Mouse (Mus musculus): ENCODE results near the gene Fmnl2. TPM values are rescaled to one million over a fixed set of nuclear protein-coding genes. Genes with fewer than 3 reads are reported as not detected.
A peak's percentile ranks its signal among the peaks of the same experiment; 100 is the strongest.

Gene Fmnl2
- polyA plus RNA-seq, 1 experiment = 2.3 TPM

DNA sequence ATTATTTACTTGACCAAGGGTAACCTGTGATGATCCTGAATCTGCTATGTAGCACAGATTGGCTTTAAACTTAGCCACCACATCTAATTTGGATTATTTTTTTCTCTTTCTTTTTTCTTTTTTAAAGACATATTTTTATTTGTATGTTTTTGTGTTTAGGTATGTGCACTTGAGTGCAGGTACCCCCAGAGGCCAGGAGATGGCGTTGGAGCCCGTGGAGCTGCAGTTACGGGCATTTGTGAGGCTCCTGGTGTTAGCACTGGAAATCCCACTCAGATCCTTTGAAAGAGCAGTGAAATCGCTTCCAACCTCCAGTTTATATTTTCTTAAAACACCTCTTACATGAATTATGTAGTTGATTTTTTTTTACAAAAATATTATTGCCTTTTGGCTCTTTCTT, 91.9 kb downstream of the Fmnl2 start:
- no peak for DNase-seq (ENCODE audit: low read depth in 1 of 2, low spot score in 2 of 2)
- Histone ChIP-seq H3K27me3 (ENCODE audit: control insufficient read depth, insufficient read depth, low read length) (no peaks in the 10 kb centered on the region), H3K27ac (ENCODE audit: insufficient read depth, low read length) (no peak overlapping the region), H3K36me3 (ENCODE audit: control insufficient read depth, insufficient read depth, low read length) (no peaks in the 10 kb centered on the region), H3K4me1 (ENCODE audit: control insufficient read depth, insufficient read depth, insufficient read length) (no peaks in the 10 kb centered on the region; the same call in 1 of the 2 replicates), H3K4me3 (ENCODE audit: extremely low read depth, insufficient read depth, insufficient read length) (no peak overlapping the region)
- WGBS = 90% methylated on average over 4 of the region's 4 CpGs
- TF ChIP-seq CTCF (IDR thresholded peaks at IDR 0.05; ENCODE audit: extremely low read depth, insufficient read depth, insufficient read length, insufficient replicate concordance) = no peak
- no peak for TF ChIP-seq POLR2A (IDR thresholded peaks at IDR 0.05; ENCODE audit: low read depth, low read length)

DNA sequence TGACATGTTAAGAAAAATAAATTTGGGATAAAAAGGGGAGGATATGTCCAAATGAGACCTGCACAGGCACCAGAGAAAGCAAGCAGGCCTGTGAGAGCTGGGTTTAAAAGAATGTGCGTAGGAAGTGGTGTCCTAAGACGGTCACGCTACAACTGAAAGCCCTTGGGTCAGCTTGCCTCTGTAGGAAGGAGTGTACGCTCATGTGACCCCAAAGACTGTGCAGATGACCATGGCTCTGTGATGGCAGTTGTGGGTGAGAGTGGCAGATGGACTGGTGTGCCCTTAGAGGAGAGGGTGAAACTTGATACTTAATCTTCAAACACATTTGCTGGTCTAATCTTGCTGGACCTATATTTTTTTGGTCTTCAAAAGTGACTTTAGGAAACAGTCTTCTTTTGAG, 92.6 kb downstream of the Fmnl2 start:
- Histone ChIP-seq H3K27me3 (ENCODE audit: control insufficient read depth, insufficient read depth, low read length) (no peaks in the 10 kb centered on the region), H3K4me1 (ENCODE audit: control insufficient read depth, insufficient read depth, insufficient read length) (no peaks in the 10 kb centered on the region; the same call in 1 of the 2 replicates), H3K4me3 (ENCODE audit: extremely low read depth, insufficient read depth, insufficient read length) (no peak overlapping the region), H3K36me3 (ENCODE audit: control insufficient read depth, insufficient read depth, low read length) (no peaks in the 10 kb centered on the region), H3K27ac (ENCODE audit: insufficient read depth, low read length) (no peak overlapping the region)
- WGBS = 94% methylated on average over 4 of the region's 4 CpGs
- no peak for DNase-seq (ENCODE audit: low read depth in 1 of 2, low spot score in 2 of 2)
- no peak for TF ChIP-seq CTCF (IDR thresholded peaks at IDR 0.05; ENCODE audit: extremely low read depth, insufficient read depth, insufficient read length, insufficient replicate concordance)
- no peak for TF ChIP-seq POLR2A (IDR thresholded peaks at IDR 0.05; ENCODE audit: low read depth, low read length)

DNA sequence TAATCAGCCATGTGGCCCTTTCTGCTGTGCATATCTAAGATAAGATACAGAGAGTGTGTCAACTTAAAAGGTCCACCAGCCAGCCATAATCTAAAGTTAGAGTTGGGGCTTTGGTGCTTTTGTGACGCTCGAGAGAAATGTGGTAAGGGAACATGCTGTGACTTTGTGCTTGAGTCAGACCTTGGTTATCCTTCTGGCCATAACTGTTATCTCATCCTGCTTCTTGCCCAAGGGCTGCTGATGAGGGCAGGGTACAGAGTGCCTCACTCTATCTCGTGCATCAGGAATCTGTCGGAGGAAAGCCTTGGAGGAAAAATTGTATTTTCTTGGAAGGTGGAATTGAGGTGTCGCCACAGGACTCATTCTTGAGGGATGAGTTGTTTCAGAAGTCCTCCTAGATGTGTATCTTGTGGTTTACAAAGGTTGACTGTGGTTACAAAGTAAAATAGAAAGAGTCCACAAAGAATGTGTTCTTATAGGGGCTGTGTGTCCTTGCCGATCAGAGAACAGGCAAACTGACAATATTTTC, 94.6 kb downstream of the Fmnl2 start:
- DNase-seq (ENCODE audit: low read depth in 1 of 2, low spot score in 2 of 2) = no peak
- no peak overlapping the region for H3K27ac ChIP-seq (ENCODE audit: insufficient read depth, low read length)
- peaks cover 3% of the 10 kb centered on the region; the same call in 1 of the 2 replicates for H3K4me1 ChIP-seq (ENCODE audit: control insufficient read depth, insufficient read depth, insufficient read length)
- 66% methylated on average over 6 of the region's 6 CpGs for WGBS
- no peaks in the 10 kb centered on the region for H3K36me3 ChIP-seq (ENCODE audit: control insufficient read depth, insufficient read depth, low read length)
- H3K4me3 ChIP-seq (ENCODE audit: extremely low read depth, insufficient read depth, insufficient read length) = no peak overlapping the region
- H3K27me3 ChIP-seq (ENCODE audit: control insufficient read depth, insufficient read depth, low read length) = no peaks in the 10 kb centered on the region
- TF ChIP-seq POLR2A (IDR thresholded peaks at IDR 0.05; ENCODE audit: low read depth, low read length) (no peak), CTCF (IDR thresholded peaks at IDR 0.05; ENCODE audit: extremely low read depth, insufficient read depth, insufficient read length, insufficient replicate concordance) (no peak)

DNA sequence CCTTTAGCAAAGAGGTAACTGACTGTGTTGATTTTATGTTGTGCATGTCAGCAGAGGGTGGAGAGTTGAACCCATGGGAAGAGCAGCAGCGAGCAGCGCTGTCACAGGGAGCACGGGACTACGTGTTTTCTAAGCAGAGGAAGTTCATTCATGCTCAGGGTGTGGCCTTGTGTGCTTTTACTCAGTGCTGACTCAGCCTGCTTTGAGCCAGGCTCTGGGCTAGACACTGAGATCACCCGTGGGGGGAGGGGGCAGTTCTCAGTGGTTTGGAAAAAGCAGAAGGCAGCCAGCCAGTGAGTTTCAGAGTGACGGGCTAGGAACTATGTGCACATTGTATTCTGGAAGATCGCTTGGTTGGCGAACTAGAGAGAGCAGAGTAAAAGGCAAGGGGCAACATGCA, 97.4 kb downstream of the Fmnl2 start:
- no peaks in the 10 kb centered on the region for H3K36me3 ChIP-seq (ENCODE audit: control insufficient read depth, insufficient read depth, low read length)
- H3K4me1 ChIP-seq (ENCODE audit: control insufficient read depth, insufficient read depth, insufficient read length) = 0 out of 2 replicates have a peak, but pooled peaks cover 3% of the 10 kb centered on the region
- TF ChIP-seq CTCF (IDR thresholded peaks at IDR 0.05; ENCODE audit: extremely low read depth, insufficient read depth, insufficient read length, insufficient replicate concordance) (no peak), POLR2A (IDR thresholded peaks at IDR 0.05; ENCODE audit: low read depth, low read length) (no peak)
- 22% methylated on average over 8 of the region's 8 CpGs for WGBS
- DNase-seq (ENCODE audit: low read depth in 1 of 2, low spot score in 2 of 2) = peak; percentile 26 to 42
- H3K27me3 ChIP-seq (ENCODE audit: control insufficient read depth, insufficient read depth, low read length) = no peaks in the 10 kb centered on the region
- no peak overlapping the region for H3K27ac ChIP-seq (ENCODE audit: insufficient read depth, low read length)
- no peak overlapping the region for H3K4me3 ChIP-seq (ENCODE audit: extremely low read depth, insufficient read depth, insufficient read length)

DNA sequence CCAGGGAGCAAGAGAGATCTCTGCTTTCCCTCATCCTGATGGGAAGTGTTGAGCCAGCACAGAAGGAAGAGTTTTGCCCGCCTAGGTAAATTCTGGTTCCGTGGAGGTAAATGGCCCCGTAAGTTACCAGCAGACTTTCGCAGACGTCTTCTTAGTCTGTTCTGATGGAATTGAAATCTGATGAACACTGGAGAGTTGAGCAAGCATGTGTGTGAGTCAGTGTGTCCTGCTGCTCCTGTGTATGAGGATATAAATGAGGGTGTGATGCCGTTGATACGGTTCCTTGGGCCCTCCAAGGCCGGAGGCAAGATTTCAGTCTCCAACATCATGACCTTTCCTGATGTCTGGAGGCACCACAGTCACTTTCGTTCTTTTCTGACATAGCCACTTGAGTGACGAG, 98.2 kb downstream of the Fmnl2 start:
- Histone ChIP-seq H3K36me3 (ENCODE audit: control insufficient read depth, insufficient read depth, low read length) (no peaks in the 10 kb centered on the region), H3K4me3 (ENCODE audit: extremely low read depth, insufficient read depth, insufficient read length) (no peak overlapping the region), H3K4me1 (ENCODE audit: control insufficient read depth, insufficient read depth, insufficient read length) (peaks cover 3% of the 10 kb centered on the region; the same call in 1 of the 2 replicates), H3K27me3 (ENCODE audit: control insufficient read depth, insufficient read depth, low read length) (no peaks in the 10 kb centered on the region), H3K27ac (ENCODE audit: insufficient read depth, low read length) (no peak overlapping the region)
- TF ChIP-seq POLR2A (IDR thresholded peaks at IDR 0.05; ENCODE audit: low read depth, low read length) = no peak
- TF ChIP-seq CTCF (IDR thresholded peaks at IDR 0.05; ENCODE audit: extremely low read depth, insufficient read depth, insufficient read length, insufficient replicate concordance) = no peak
- DNase-seq (ENCODE audit: low read depth in 1 of 2, low spot score in 2 of 2) = no peak
- 93% methylated on average over 10 of the region's 10 CpGs for WGBS

DNA sequence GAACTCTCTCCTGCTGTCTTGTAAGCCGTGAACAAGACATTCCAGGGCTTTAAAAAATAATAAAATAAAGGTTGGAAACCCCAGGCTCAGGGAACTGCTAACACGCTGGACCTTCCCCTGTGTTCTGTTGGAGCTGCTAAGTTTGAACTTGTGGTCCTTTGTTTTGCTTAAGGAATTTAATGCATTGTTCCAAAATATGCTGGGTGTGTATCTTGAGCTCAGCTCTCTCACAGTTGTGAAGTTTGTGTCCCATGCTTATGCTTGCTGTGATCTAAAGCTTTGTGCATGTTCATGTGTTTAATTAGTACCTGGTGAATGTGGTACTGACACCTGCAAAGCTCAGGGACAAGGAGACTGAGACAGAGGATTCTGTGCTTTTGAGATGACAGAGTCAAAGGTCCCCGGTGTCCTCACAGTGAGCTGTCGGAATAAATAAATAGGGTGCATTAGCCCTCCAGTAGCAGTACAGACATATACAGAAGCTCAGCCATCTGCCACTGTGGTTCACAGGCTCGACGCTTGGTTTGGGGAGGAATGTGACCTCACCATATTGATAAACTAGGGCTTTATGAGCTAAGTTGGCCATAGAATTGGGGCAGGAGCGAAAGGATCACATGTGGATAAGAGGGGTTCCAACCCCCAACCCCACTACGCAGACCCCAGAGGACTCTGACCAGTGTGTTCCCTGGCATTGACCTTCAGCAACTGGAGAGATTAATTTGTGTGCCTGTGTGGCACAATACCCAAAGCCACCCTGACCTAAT, 100.3 kb downstream of the Fmnl2 start:
- no peaks in the 10 kb centered on the region for H3K27me3 ChIP-seq (ENCODE audit: control insufficient read depth, insufficient read depth, low read length)
- no peaks in the 10 kb centered on the region for H3K36me3 ChIP-seq (ENCODE audit: control insufficient read depth, insufficient read depth, low read length)
- H3K4me1 ChIP-seq (ENCODE audit: control insufficient read depth, insufficient read depth, insufficient read length) = peaks cover 3% of the 10 kb centered on the region; the same call in 1 of the 2 replicates
- DNase-seq (ENCODE audit: low read depth in 1 of 2, low spot score in 2 of 2) = no peak
- no peak overlapping the region for H3K4me3 ChIP-seq (ENCODE audit: extremely low read depth, insufficient read depth, insufficient read length)
- 91% methylated on average over 8 of the region's 8 CpGs for WGBS
- no peak for TF ChIP-seq CTCF (IDR thresholded peaks at IDR 0.05; ENCODE audit: extremely low read depth, insufficient read depth, insufficient read length, insufficient replicate concordance)
- TF ChIP-seq POLR2A (IDR thresholded peaks at IDR 0.05; ENCODE audit: low read depth, low read length) = no peak
- no peak overlapping the region for H3K27ac ChIP-seq (ENCODE audit: insufficient read depth, low read length)
